Comparison of ENCODE assay signal across 20 mouse cellular contexts in genomic region chr13:70738781-70739180, GRCm38 (mm10).
DNase-seq lines count a peak whose midpoint lies in the region; ATAC-seq lines count a peak whose summit lies in the region.
"Had no signal": no experiment of that assay in that cellular context is flagged by ENCODE, and none has a peak within 500 bp of the region (broad histone marks: within the 10 kb centered on the region; RNA-seq: fewer than 3 reads in every experiment).

No protein-coding gene starts in this region.

- peaks cover 28% of the 10 kb centered on the region for H3K4me1 ChIP-seq in heart, embryonic 10.5 days
- H3K4me1 ChIP-seq in megakaryocyte, embryonic 14.5 days: no peaks in the 10 kb centered on the region

- ATAC-seq in megakaryocyte, adult 5-6 weeks (ENCODE audit: poor library complexity, severe bottlenecking): no peak
- ATAC-seq: forebrain, embryonic 14.5 days; intestine, embryonic 16.5 days had no signal

- H3K27me3 ChIP-seq in heart, embryonic 10.5 days (ENCODE audit: insufficient read depth, poor library complexity, severe bottlenecking): peaks cover 48% of the 10 kb centered on the region
- no peaks in the 10 kb centered on the region for H3K27me3 ChIP-seq in megakaryocyte, embryonic 14.5 days (replicated peaks)
- H3K27me3 ChIP-seq: CH12.LX; hindbrain, embryonic 13.5 days had no signal

- no peaks in the 10 kb centered on the region for H3K36me3 ChIP-seq in heart, embryonic 10.5 days
- H3K36me3 ChIP-seq in megakaryocyte, embryonic 14.5 days (replicated peaks; ENCODE audit: low read length): no peaks in the 10 kb centered on the region
- H3K36me3 ChIP-seq: embryonic facial prominence, embryonic 15.5 days; forebrain, embryonic 10.5 days; hindbrain, embryonic 13.5 days had no signal

- intact Hi-C loops in heart, postnatal 36 days (cut with DNase I): no loop called here

- H3K9me3 ChIP-seq in heart, embryonic 10.5 days: no peaks in the 10 kb centered on the region
- H3K9me3 ChIP-seq in megakaryocyte, embryonic 14.5 days: peaks cover 41% of the 10 kb centered on the region
- H3K9me3 ChIP-seq: embryonic facial prominence, embryonic 15.5 days; forebrain, embryonic 10.5 days; hindbrain, embryonic 13.5 days had no signal

- 88% methylated on average over 9 of the region's 9 CpGs for WGBS in heart, embryonic 10.5 days

- H3K27ac ChIP-seq in heart, embryonic 10.5 days: 0 out of 2 replicates have a peak overlapping the region, but pooled peaks have one; percentile 33
- H3K27ac ChIP-seq: embryonic facial prominence, embryonic 15.5 days; forebrain, embryonic 10.5 days; hindbrain, embryonic 13.5 days had no signal

- no peak overlapping the region for H3K4me3 ChIP-seq in heart, embryonic 10.5 days
- peak overlapping the region; percentile 12 for H3K4me3 ChIP-seq in megakaryocyte, embryonic 14.5 days (replicated peaks)
- H3K4me3 ChIP-seq: embryonic facial prominence, embryonic 15.5 days; erythroblast, embryonic 14.5 days; forebrain, embryonic 10.5 days; hindbrain, embryonic 13.5 days had no signal

- DNase-seq in cerebellum, adult 9-11 months: peak; percentile 35
- DNase-seq in cerebellum, adult 11 months: no peak
- no peak for DNase-seq in heart, embryonic 10.5 days (ENCODE audit: low spot score)
- no peak for DNase-seq in heart, postnatal 36 days
- peak; percentile 71 for DNase-seq in brain, adult 2 months (ENCODE audit: low read depth, low spot score)
- no peak for DNase-seq in spleen, postnatal 4 days (ENCODE audit: low spot score in 2 of 2)
- DNase-seq: adrenal gland, adult 2 months; adrenal gland, postnatal 25 days; gastrocnemius, postnatal 10 days; heart, postnatal 10 days; kidney, adult 2 months had no signal

Comparison
In these comparisons a context has a peak if more than half of its experiments do, and no peak if none do; other contexts are left out.
1. DNase-seq: peak in cerebellum, adult 9-11 months (single experiment) and brain, adult 2 months (single experiment); none in cerebellum, adult 11 months (single experiment), heart, embryonic 10.5 days (single experiment), heart, postnatal 36 days (0 of 2) and spleen, postnatal 4 days (0 of 2).